Mouse (Mus musculus) kidney, adult 2 months (tissue): ENCODE measurements around the gene Ptpn14.

Experiments used
- CTCF ChIP-seq: fragments of 200-500 bp; conservative IDR thresholded peaks from 2 replicates; pipeline ENCODE4 v1.5.1; 2011; ENCODE audit warnings: low read depth, mild to moderate bottlenecking, control low read depth, low read length, moderate library complexity, mixed read lengths; ENCODE audit not compliant: insufficient read depth, insufficient read length
- POLR2A ChIP-seq: fragments of 200-500 bp; IDR thresholded peaks from one replicate; pipeline ENCODE4 v1.6.1; 2011; ENCODE audit warnings: low read depth, low read length, control low read depth

GRCm38 (mm10) chr1:189858377-189858776 lies 130.3 kb downstream of the Ptpn14 start:
- no peak for TF ChIP-seq CTCF
- TF ChIP-seq POLR2A = no peak
